Mouse (Mus musculus) left cerebral cortex, adult 11 months (tissue): ENCODE measurements around the gene Rarb.

ENCODE experiments used
- DNase-seq: peaks from one replicate; pipeline ENCODE4 v3.0.0; 2022; ENCODE audit warnings: low spot score

Gene Rarb

GRCm38 (mm10) chr14:16434396-16435171, 384.4 kb downstream of the Rarb start:
- peak; percentile 38 for DNase-seq

GRCm38 (mm10) chr14:16433206-16433605, 385.8 kb downstream of the Rarb start:
- DNase-seq: peak; percentile 41

GRCm38 (mm10) chr14:16432550-16432949, 386.4 kb downstream of the Rarb start:
- DNase-seq: no peak

DNA sequence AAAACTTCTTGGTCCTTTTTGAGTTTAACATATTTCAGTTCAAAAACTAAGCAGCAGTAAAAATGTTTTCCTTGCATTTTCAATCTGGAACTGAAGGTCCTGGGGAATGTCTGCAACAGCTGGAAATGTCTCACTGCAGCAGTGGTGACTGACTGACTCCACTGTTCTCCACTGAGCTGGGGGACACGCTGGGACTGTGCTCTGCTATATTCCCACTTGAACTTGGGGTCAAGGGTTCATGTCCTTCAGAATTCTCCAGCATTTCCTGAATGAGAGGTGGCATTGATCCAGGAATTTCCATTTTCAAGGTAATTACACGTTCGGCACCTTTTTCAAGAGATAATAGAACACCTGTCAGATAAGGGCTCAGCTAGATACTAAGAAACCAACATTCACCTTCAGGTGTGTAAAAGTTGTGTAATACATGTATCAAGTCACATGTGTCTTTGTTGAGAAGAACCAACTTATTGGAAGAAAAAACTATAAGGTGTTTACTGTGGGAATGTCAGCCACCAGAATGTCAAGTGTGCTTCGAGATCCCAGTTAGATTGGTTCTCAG, 386.9 kb downstream of the Rarb start:
- DNase-seq: no peak

DNA sequence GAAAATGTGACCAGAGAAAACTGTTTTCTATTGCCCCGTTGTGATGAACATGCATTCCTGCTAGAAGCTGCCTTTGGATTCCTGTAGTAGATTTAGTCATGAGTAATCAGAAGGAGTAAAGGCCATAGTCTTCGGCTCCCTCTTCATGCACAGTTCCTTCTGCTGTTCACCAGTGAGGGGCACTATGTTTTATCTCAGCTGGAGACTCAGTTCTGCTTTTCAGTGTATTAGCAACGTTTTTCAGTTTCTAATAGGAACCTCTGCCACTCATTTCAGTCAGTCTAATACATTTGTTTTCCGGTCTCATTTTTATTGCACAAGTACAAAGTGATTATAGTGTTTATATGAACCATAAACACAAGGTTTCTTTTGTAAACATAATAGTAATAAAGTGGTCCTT, 391.4 kb downstream of the Rarb start:
- no peak for DNase-seq

GRCm38 (mm10) chr14:16414163-16414562, 404.8 kb downstream of the Rarb start:
- no peak for DNase-seq

DNA sequence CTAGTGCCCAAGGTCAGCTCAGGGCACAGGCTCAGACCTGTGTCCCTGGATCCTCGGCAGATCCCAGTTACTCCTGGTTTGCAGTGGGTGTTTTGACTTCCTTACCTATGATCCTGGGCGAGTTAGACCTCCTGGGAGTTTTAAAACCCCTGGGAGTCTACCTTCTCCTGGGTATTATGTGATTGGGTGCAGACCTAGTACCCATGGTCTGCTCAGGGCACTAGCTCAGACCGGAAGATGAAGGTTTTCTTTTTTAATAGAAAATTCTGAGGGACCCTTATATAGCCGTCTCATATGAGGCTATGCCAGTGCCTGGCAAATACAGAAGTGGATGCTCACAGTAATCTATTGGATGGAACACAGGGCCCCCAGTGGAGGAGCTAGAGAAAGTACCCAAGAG, 413.8 kb downstream of the Rarb start:
- no peak for DNase-seq

GRCm38 (mm10) chr14:16384783-16385182, 434.2 kb downstream of the Rarb start:
- DNase-seq: no peak
